Mouse (Mus musculus): ENCODE data around the gene Cdc42. TPM values are rescaled to one million over a fixed set of nuclear protein-coding genes. Genes with fewer than 3 reads are reported as not detected.

The Cdc42 gene
- total RNA-seq, 2 experiments from 2014 or later, result 307 to 330 TPM

GRCm38 (mm10) chr4:137285876-137286661, 71.5 kb downstream of the Cdc42 start:
- no peak for DNase-seq (ENCODE audit: low spot score in 2 of 2)

DNA sequence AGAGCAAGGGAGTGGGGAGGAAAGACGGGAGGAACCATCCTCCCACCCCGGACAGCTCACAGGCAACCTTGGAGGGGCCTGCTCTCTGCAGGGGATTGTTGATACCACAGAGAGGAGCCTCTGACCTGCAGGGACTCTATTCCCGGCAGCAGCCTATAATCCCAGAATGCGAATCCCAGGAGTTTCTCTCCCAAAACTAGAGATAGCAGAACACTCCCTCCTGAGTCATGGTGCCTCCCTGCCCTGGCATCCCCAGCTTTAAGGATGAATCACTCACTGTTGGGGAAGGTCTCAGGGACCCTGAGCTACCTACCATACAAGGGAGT, 74.2 kb downstream of the Cdc42 start:
- no peak for DNase-seq (ENCODE audit: low spot score in 2 of 2)

DNA sequence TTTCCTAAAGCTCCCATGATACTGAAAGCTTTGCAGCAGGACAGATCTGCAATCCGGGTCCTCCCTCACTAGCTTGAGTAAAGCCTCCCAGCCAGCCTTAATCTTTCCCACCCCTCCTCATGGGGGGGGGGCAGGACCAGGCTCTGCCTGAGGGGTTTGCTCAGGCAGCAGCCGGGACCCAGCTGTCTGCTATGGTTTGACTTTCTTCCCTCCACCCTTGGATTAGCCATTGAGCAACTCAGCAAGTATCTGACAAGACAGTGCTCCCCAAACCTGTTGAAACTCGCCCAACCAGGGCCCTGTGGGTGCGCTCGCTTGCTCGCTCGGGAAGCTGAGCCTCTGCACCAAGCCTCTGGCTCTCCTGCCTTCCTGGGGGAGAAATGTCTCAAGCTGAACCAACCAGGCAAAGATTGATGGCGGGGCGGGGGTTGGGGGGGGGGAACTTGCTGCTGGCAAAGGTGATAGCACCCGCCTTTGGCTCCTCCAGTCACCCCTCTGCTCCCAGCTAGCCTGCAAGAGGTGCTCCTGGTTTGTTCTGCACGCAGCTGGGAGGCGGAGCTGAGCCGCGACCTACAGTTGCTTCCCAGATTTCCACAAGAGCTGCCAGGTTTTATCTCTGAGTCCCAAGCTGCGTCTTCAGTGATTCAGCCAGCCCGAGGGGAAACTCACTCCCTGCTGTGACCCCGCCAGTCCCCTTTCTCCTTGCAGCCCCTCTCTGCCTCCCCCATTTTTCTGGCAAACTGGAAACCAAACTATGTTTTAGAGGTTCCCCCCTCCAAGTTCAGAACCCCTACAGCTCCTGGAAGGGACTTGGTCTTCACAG, 74.7 kb downstream of the Cdc42 start:
- no peak for DNase-seq (ENCODE audit: low spot score in 2 of 2)

DNA sequence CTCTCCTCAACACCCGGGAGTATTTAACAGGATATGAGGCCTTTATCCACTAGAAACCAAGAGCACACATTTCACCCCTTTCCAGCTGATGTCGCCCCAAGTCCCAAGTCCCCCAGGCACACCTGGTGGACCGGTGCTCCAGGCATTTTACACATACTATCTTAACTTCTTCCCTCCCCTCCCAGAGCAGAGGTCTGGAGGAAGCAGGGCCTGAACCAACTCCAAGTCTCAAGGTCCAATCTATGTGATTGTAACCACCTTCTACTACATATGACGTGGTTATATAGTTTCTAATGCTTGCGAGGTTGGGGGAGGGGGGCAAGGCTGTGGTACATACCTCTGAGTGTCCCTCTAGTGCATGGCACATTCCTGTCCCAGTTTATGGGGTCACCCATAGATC, 75.4 kb downstream of the Cdc42 start:
- no peak for DNase-seq (ENCODE audit: low spot score in 2 of 2)

DNA sequence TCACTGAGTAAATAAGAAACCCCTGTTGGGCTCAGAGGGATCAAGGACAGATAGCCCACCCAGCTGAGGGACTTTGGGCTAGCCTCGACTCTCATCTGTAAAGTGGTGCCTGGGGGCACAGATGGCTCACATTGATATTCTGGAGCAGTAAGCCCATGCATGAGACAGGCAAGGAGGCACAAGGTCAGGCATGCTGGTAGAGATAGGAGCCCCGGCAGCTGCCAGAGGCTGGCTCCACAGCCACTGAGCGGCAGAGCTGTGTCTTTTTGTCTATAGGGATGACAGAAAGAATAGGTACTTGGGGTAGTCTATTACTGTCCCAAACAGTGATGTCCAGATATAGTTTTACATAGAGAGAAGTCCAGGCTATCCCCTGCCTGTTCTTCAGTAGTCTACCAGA, 76.2 kb downstream of the Cdc42 start:
- no peak for DNase-seq (ENCODE audit: low spot score in 2 of 2)

DNA sequence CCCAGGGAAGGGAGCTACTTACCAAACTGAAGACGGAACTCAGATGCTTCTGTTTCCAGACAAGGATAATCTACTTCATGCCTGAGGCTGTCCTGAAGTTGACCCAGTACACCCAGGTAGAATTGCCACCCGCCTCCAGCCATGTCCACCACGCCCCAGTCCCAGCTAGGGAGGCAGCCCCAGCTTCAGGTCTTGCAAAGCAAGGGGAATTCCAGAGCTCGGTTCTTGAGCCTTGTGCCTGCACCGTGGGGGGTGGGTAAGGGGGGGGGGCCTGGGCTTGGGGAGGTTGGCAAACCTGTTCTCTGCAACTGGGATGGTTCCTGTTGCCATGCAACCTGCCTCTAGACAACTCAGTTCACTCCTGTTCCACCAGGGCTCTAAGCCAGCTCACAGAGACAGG, 78.2 kb downstream of the Cdc42 start:
- no peak for DNase-seq (ENCODE audit: low spot score in 2 of 2)

DNA sequence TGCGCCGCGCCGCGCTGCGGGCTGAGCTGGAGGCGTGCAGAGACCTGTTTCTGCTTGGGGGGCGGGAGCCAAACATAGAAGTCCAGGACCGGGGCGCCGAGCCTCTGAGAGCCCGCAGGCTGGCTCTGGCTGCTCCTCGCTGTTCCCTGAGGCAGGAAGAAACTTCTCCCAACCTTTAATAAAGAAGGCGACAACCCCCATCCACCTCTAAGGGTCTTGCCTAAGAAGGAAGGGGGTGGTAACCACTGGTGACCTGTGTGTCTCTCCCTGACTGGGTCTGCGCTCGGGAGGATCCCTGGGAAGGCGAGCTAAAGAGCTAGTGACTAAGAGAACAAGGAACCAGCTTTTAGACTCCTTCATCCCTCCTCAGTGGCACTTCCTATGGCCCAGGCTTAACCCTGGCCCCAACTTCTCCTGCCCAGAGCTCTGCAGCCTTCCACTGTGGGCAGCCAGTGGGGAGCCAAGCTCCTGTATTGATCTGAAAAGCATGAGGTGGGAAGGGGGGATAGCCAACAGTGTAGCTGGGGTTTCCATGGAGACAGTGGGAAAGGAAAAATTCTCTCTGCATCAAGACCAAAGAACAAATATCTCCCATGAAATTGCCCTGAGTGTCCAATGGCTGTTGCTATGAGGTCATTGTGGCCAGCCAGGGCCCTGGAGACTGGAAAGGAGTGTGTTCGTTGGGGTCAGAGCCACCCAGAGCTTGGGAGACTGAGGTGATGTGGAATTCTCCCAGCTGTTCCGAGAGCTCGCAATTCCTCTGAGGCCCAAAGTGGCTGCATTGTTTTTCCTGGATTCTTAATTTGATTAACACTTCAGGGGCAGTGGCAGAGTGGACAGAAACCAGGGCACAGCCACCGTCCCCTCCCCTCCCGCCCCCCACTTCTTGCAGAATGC, 79.1 kb downstream of the Cdc42 start:
- DNase-seq (ENCODE audit: low spot score in 2 of 2), result peak in 1 of 2 experiments; percentile 58

DNA sequence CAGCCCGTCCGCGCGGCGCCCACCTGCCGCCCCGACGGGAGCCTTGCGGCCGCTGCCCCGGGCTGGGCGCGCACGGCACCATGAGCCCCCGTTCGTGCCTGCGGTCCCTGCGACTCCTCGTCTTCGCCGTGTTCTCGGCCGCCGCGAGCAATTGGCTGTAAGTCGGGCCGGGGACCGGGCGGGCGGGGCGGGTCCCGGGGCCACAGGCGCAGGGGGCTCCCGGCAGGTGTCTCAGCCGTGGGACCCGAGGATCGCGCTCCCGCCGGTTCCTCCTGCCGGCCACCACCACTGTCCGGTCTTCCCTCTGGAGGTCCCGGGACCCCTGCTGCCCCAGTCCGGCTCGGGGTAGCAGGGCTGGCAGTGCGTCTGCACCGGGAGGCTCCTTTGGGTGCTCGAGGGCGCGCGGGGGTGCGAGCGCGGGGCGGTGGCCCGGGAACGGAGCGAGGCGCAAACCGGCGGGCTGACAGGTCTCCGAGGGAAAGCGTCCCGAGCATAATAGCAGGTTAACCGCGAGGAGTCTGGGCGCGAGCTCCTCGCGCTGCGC, 79.8 kb downstream of the Cdc42 start:
- DNase-seq (ENCODE audit: low spot score in 2 of 2), result peak in 1 of 2 experiments; percentile 37

DNA sequence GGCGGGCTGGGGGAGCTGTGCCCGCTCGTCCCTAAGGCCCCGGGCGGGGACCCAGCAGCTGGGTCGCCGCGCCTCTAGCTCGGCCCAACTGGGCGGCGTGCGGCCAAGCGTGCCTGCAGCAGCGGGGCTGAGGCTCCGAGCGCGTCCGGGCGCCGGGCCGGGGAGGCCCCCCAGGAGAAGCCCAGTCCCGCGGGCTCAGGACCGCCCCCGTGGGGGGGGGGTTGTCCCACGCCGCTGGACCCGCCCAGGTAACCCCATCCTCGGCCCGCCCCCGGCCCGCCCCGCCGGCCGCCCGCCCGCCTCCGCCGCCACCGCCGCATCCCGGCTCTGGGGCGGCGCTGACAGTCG, 80.4 kb downstream of the Cdc42 start, which contains the start of gene Wnt4:
Gene Wnt4, plus strand, starts transcription at position 324 of the 348 bp plus-strand sequence.
- DNase-seq (ENCODE audit: low spot score in 2 of 2), result no peak

DNA sequence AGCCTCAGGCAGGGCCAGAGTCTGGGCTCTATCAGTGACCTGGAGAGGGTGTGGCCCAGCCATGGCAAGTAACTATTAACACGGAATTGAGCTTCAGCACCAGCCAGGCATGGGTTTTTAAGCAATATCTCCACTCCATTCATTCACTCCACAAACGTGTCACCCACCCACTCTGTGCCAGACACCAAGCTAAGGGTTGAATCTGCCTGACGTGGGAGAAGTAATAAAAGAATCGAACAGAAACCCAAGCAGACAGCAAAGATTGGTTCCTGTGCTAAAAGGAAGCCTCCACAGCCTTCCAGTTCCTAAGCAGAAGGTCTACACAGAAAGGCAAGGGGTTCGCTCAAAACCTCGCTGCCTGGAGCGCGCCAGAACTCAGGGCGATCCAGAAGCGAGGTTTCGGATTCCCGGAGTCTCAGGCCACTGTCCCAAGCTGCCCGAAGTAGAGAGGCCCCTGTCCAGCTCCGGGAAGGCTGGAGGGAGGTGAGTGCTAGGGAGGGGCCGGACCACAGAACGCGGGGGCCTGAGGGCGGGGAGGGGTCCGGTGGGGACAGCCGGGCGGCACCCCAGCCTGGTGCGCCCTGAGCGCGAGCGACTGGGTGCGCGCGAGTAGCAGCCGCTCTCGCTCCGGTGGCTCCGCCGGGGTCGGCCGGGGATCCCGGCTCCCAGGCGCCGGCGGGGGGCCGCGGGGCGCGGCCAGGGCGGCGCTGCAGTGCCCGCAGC, 80.9 kb downstream of the Cdc42 start:
- no peak for DNase-seq (ENCODE audit: low spot score in 2 of 2)

DNA sequence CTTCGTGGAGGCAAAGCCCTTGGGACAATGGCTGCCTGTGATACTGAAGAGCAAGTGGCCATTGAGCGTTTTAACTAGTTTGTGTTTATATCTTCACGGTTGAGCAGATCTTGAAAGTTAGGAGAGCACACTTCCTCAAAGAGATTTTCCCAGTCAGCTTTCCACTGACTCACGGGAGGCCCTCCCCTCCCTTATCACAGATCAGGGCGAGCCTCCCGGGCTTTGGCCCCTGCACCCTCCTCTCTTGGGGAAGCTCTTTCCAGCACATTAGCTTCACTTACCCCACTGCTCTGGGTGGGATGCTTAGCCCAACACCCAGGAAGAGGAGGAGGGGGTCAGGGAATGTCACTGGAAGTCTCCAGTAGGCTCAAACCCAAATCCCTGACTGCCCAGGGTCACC, 83.2 kb downstream of the Cdc42 start:
- DNase-seq (ENCODE audit: low spot score in 2 of 2), result no peak

DNA sequence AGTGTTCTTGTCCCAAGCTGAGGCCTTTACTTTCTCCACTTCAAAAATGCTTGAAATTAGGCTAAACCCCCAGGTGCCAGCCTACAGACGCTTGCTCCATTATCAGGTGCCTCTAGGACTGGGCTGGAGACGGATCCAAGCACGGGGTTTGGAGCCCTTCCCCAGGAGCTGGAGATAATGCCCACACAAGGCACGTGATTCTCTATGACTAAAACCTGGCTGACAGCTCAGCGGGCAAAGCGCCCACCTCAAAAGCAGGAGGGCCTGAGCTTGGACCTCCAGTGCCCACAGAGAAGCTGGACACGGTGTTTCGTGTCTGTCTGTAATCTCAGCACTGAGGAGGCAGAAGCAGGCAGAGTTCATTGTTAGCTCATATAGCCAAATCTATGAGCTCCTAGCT, 85.7 kb downstream of the Cdc42 start:
- no peak for DNase-seq (ENCODE audit: low spot score in 2 of 2)

Other genes with a start within 250 kb of the Cdc42 start
- 10 to 100 TPM; 11.0 to 12.6 TPM for gene Wnt4, start 80.2 kb downstream of the Cdc42 start, total RNA-seq (2021)
- not detected for gene Cela3a, start 52.1 kb upstream of the Cdc42 start, total RNA-seq (2021)
- not detected for gene Cela3b, start 72.8 kb upstream of the Cdc42 start, total RNA-seq (2021)
- gene 1700013G24Rik, start 95.6 kb upstream of the Cdc42 start, total RNA-seq (2021), result not detected
- 1 to 10 TPM; 4.3 to 5.0 TPM for gene Hspg2, start 111.0 kb upstream of the Cdc42 start, total RNA-seq (2021)
- gene Ldlrad2, start 216.8 kb upstream of the Cdc42 start, total RNA-seq (2021), result not detected
- gene Usp48, start 236.0 kb upstream of the Cdc42 start, total RNA-seq (2021), result 100 to 1,000 TPM; 111 to 127 TPM

Data from left cerebral cortex, adult 18-20 months (tissue).